Mouse (Mus musculus) lung, postnatal 0 days (tissue): Measurements from ENCODE around the gene Foxj3.

ENCODE experiments used
- CTCF ChIP-seq: IDR thresholded peaks from 2 replicates; pipeline ENCODE4 v1.5.1; 2016; ENCODE audit warnings: antibody characterized with exemption, mild to moderate bottlenecking
- EP300 ChIP-seq: IDR thresholded peaks from 2 replicates; pipeline ENCODE4 v1.6.1; 2016; ENCODE audit warnings: antibody characterized with exemption, mild to moderate bottlenecking, control low read depth

DNA sequence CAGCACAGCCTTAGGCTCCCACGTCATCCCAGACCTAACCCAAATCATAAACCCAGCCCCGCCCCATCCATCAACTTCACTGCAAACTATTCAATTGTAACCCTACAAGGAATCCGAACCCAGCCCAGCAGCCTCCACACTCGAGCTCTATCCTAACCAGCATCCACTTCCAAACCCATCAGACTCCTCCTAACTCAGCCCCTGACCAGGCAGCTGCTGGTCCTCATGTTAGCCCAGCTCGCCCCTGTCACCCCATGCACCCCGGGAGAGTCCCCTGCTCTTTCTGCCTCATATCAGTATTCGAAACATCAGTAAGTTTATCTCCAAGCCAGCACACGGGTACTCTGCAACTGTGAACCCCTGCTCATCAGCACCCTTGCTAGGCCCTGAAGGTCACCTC is 98.9 kb downstream of the Foxj3 start:
- TF ChIP-seq CTCF (no peak), EP300 (no peak)
